Mouse (Mus musculus) hindbrain, embryonic 15.5 days (tissue): ENCODE data around the gene Gm3106. TPM values are rescaled to one million over a fixed set of nuclear protein-coding genes. Genes with fewer than 3 reads are reported as not detected.
"Not testable (repeated sequence)": the region's sequence is repeated elsewhere in the genome, so short reads cannot be mapped to it uniquely, and the experiment has no call there.

Source experiments
- ATAC-seq: fragments of 200-750 bp; cut with Nextera tagmentation; 2 replicates; pipeline ENCODE4 v1.8.0; 2017; ENCODE audit warnings: low read depth, moderate number of reproducible peaks, moderate TSS enrichment; ENCODE audit not compliant: low FRiP score
- H3K27ac ChIP-seq: fragments of 300-500 bp; sonication (generic); replicated peaks from 2 replicates; pipeline ENCODE4 v1.5.1; 2015; ENCODE audit warnings: mild to moderate bottlenecking, inconsistent platforms
- H3K27me3 ChIP-seq: fragments of 300-500 bp; sonication (generic); 2 replicates; pipeline ENCODE4 v1.6.1; 2015; ENCODE audit warnings: control low read depth, inconsistent platforms
- H3K36me3 ChIP-seq: fragments of 300-500 bp; sonication (generic); 2 replicates; pipeline ENCODE4 v1.6.1; 2015; ENCODE audit warnings: control low read depth, inconsistent platforms
- H3K4me1 ChIP-seq: fragments of 300-500 bp; sonication (generic); replicated peaks from 2 replicates; pipeline ENCODE4 v1.6.1; 2015; ENCODE audit warnings: control low read depth, inconsistent platforms
- H3K4me2 ChIP-seq: fragments of 300-500 bp; sonication (generic); 2 replicates; pipeline ENCODE4 v1.6.1; 2015; ENCODE audit warnings: moderate library complexity, mild to moderate bottlenecking, inconsistent platforms
- H3K4me3 ChIP-seq: fragments of 300-500 bp; sonication (generic); 2 replicates; pipeline ENCODE4 v1.5.1; 2015; ENCODE audit warnings: mild to moderate bottlenecking, inconsistent platforms
- H3K9ac ChIP-seq: fragments of 300-500 bp; sonication (generic); 2 replicates; pipeline ENCODE4 v1.6.1; 2015; ENCODE audit warnings: inconsistent platforms
- H3K9me3 ChIP-seq: fragments of 300-500 bp; sonication (generic); 2 replicates; pipeline ENCODE4 v1.6.1; 2016; ENCODE audit warnings: control low read depth, inconsistent platforms
- WGBS: fragments of 180-500 bp; shearing (Covaris S2); methylation state at CpG from one replicate; pipeline ENCODE4 v1.1.7; 2015; 5-methylcytosine and 5-hydroxymethylcytosine counted together
- polyA plus RNA-seq: library from polyadenylated mRNA; unstranded; fragments of >200 nt; fragmentation: Nextera tagmentation; extraction: Ambion mirVana; gene quantifications from 2 replicates; pipeline ENCODE4 v1.2.1, GENCODE M21; 2015

The Gm3106 gene
- polyA plus RNA-seq, result not detected in 2 replicates

GRCm38 (mm10) chr5:94217705-94218104, at the start of gene Gm3106:
Gm3106 (plus strand) TSS chr5:94218005.
- H3K9me3 ChIP-seq, H3K27ac ChIP-seq, H3K4me3 ChIP-seq, H3K4me2 ChIP-seq, H3K9ac ChIP-seq, ATAC-seq, H3K36me3 ChIP-seq, H3K4me1 ChIP-seq, H3K27me3 ChIP-seq: not testable (repeated sequence)
- no CpG with 5 or more reads among the region's 2 CpGs for WGBS

Other genes starting within 250 kb of the Gm3106 start
- not detected in 2 replicates for gene BC061212, start 147.5 kb upstream of the Gm3106 start, polyA plus RNA-seq
- gene Gm6351, start 141.6 kb upstream of the Gm3106 start, polyA plus RNA-seq, result not detected in 2 replicates
- gene A430089I19Rik, start 88.8 kb downstream of the Gm3106 start, polyA plus RNA-seq, result not detected in 2 replicates
- gene Gm6502, start 96.4 kb downstream of the Gm3106 start, polyA plus RNA-seq, result not detected in 2 replicates
- gene AA792892, start 121.7 kb downstream of the Gm3106 start, polyA plus RNA-seq, result not detected in 2 replicates
- not detected in 2 replicates for gene Gm7682, start 227.8 kb downstream of the Gm3106 start, polyA plus RNA-seq